Mouse (Mus musculus): Measurements from ENCODE around the gene Proca1. TPM values are rescaled to one million over a fixed set of nuclear protein-coding genes. Genes with fewer than 3 reads are reported as not detected.

Proca1 gene
- 1.3 TPM for polyA plus RNA-seq (2014; fragmentation: Illumina TruSeq; extraction: RNeasy Lipid Tissue Mini Kit (QIAGEN cat#74804); ENCODE audit: low read depth, low replicate concordance)

DNA sequence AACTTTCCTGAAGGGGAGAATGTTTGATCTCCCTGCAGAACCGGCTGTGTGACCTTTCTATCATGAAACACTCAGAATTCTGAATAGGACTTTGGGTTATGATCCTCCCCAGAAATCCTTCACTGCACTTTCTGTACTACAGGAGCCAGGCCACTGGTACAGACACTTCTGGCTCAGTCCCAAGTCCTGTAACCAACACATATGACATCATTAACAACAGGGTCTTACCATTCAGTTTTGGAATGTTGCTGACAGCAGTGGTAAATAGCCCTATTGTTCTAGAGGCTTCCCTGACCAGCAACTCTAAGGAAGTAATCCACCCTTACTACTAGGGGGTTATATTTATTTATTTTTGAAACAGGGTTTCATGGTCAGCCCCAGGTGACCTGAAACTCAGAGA, at the start of gene Proca1:
TSS of gene Proca1 (plus strand) at position 280 of the 400 bp plus-strand sequence.

DNA sequence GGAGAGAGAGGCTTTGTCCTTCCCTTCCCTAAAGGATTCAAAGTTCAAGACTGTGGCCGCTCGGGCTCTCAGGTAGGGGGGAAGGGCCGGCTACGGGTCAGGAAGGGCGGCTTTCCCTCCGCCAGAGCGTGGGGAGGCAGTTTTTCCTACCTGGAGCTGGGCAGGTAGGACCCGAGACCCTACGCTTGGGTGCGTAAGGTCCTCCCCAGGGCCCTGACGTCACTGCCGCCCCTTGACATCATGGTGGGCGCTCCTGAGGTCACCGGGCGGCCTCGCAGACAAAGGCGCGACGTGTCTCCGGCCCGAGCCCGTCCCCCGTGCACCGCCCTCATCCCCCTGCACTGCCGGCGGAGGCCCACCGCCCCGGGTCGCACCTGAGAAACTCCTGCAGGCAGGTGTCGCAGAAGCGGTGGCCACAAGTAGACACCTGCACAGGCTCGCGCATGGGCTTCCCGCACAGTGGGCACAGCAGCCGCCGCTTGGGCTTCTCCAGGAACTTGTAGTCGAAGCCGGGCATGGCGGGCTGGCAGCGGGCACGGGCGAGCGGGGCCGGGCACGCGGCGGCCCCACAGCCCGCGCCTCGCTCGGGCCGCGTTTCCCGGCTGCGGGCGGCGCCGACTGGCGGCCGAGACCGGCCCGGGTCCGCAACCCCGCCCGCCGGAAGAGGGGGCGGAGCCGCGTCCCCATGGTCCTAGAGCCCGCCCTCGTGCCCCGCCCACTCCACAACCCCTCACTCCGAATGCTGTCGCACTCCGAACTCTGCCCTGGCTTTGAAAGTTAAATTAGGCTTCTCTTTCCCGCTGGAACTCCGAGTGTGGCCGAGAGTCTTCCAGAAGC, 28.1 kb upstream of the Proca1 start, which contains the start of gene Traf4:
TSS of gene Traf4 (minus strand) at position 666 of the 837 bp plus-strand sequence.

DNA sequence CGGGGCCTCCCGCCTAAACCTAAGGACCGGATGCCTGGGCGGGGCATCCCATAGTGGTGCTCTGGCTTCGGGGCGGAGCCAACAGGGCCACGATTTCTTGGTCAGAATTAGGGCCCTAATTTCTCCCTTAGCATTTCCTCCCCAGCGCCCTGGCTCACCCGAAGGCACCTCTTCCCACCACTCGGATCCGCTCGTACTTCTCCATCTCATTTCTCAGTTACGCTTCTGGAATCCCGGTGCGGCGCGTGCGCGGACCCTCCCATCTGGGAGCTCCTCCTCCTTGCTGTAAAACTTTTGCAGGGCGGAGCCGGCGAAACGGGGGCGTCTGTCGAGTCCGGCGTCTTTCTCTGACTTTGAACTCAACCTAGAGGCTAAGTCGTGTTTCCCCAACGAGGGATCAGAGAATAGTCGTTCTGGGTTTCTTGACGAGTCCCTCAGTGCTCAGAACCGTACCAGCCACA, 16.8 kb upstream of the Proca1 start, which contains the start of the genes Nek8 and Tlcd1:
TSS of gene Nek8 (minus strand) at position 274 of the 461 bp plus-strand sequence.
TSS of gene Tlcd1 (plus strand) at position 310 of the 461 bp plus-strand sequence.

DNA sequence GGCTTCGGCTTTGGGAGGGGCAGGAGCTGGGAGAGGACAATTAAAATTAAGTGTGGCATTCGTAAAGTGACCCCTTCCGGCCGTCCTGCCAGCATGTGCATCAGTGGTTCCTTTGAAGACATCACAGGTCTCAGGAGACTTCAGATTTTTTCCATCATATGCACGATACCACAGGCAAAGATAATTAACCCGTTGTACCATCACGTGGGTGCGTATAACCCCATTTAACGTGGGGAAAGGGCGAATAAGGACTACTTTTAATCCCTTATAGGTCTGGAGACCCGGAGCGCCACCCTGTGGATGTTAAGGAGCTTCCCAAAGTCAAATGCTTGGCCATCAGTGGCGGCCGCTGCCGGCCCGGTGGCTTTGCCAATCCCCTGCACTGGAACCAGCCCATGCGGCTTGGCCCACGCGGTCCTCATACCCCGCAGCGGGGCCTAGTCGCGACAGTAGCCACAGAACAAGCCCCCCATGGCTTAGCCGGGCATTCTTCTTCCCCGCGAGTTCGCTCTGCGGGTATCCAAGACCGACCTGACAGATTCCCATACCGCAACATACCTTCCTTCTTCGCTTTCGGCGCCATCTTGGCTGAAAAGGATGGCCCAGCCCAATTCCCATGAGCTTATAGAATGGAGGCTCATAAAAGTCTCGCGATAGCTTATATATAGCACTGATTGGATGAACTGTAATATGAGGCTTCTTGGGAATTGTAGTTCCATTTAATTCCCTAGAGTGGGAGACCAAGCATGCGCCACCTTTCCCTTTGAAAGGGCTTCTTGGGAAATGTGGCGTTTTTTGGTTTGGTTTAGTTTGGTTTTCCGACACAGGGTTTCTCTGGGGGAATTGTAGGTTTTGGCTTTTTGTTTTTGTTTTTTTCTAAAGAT, 10.0 kb upstream of the Proca1 start, which contains the start of gene Rpl23a:
TSS of gene Rpl23a (minus strand) at position 624 of the 884 bp plus-strand sequence.

DNA sequence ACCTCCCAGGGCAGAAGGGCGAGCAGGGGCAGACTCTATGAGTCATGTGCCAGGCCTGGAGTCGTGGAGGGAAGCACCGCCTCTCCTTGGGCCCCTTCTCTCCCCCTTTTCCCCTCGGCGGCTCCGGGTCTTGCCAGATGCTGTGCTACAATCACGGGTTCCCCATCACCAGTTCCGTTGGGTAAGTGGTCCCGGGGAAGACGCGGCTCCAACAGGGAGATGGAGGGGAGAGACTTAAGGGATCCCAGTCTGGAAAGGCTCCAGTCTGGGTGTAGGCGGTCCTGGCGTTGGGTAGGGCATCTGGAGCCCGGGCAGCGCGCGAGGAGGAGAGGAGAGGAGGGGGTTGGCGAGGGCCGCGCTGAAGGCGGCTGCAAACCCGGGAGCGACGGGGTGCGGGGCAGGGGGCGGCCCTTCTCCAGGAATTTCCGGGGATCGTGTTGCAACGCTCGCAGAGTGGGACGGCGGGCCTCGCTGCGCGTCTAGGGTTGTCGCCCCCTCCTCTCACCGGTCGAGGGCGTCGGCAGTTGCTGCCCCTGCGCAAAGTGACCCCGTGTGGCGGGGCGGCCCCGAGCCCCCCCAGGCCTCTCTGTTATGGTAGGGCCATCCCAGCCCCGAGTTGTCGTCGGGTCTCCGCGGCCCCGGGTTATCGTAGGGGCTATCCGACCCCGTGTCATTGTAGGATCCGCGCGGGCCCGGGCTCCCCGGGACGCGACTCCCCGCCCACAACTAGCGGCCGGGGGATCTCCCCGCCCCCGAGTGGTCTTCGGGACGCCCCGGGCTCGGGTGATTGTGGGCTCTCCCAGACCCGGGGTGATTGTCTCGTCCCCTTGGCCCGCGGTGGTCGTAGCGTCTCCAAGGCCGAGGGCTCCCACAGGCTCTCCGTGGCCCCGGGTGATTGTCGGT, 4.6 kb upstream of the Proca1 start, which contains the start of gene Rab34:
TSS of gene Rab34 (plus strand) at position 100 of the 903 bp plus-strand sequence.

DNA sequence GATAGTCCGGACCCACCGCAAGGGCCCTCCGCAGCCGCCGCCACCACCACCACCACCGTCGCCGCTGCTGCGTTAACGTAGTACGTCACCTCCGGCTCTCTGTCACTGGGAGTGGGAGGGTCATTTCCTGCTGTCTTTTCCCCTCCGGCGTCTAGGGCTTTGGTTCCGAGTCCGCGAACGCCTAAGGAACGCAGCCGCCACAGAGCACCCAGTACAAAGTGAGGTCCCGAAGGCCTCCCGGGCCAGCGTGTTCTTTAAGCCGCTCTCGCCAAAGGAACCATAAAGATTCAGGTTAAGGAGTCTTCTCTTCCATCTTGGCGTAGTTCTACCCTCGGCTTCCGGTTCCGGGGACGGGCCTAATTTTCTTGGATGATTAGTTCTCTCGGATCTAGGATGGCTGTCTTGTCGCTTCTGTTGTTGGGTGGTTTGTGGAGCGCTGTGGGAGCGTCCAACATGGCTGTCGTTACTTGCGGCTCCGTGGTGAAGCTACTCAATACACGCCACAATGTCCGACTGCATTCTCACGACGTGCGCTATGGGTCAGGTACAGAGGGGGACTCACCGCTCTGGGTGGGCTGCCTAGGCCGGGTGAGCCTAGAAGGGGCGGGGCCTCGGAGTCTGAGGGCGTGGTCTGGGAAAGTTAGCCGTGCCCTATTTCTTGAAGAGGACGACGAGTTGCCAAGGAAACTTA, 52.6 kb downstream of the Proca1 start, which contains the start of the genes Sdf2 and Supt6:
TSS of gene Sdf2 (plus strand) at position 120 of the 691 bp plus-strand sequence.
TSS of gene Supt6 (minus strand) at position 361 of the 691 bp plus-strand sequence.

Other genes starting within 250 kb of the Proca1 start
- 7.1 TPM for gene Phf12, start 210.6 kb upstream of the Proca1 start, polyA plus RNA-seq (2014; fragmentation: Illumina TruSeq; extraction: RNeasy Lipid Tissue Mini Kit (QIAGEN cat#74804); ENCODE audit: low read depth, low replicate concordance)
- 3.3 TPM for gene Dhrs13, start 161.1 kb upstream of the Proca1 start, polyA plus RNA-seq (2014; fragmentation: Illumina TruSeq; extraction: RNeasy Lipid Tissue Mini Kit (QIAGEN cat#74804); ENCODE audit: low read depth, low replicate concordance)
- 8.4 TPM for gene Flot2, start 155.5 kb upstream of the Proca1 start, polyA plus RNA-seq (2014; fragmentation: Illumina TruSeq; extraction: RNeasy Lipid Tissue Mini Kit (QIAGEN cat#74804); ENCODE audit: low read depth, low replicate concordance)
- 5.7 TPM for gene Eral1, start 113.0 kb upstream of the Proca1 start, polyA plus RNA-seq (2014; fragmentation: Illumina TruSeq; extraction: RNeasy Lipid Tissue Mini Kit (QIAGEN cat#74804); ENCODE audit: low read depth, low replicate concordance)
- 6.3 TPM for gene Fam222b, start 98.7 kb upstream of the Proca1 start, polyA plus RNA-seq (2014; fragmentation: Illumina TruSeq; extraction: RNeasy Lipid Tissue Mini Kit (QIAGEN cat#74804); ENCODE audit: low read depth, low replicate concordance)
- gene Traf4, start 27.8 kb upstream of the Proca1 start, polyA plus RNA-seq (2014; fragmentation: Illumina TruSeq; extraction: RNeasy Lipid Tissue Mini Kit (QIAGEN cat#74804); ENCODE audit: low read depth, low replicate concordance): 1.1 TPM
- 1.6 TPM for gene Nek8, start 16.7 kb upstream of the Proca1 start, polyA plus RNA-seq (2014; fragmentation: Illumina TruSeq; extraction: RNeasy Lipid Tissue Mini Kit (QIAGEN cat#74804); ENCODE audit: low read depth, low replicate concordance)
- gene Tlcd1, start 16.7 kb upstream of the Proca1 start, polyA plus RNA-seq (2014; fragmentation: Illumina TruSeq; extraction: RNeasy Lipid Tissue Mini Kit (QIAGEN cat#74804); ENCODE audit: low read depth, low replicate concordance): 33.9 TPM
- 310 TPM for gene Rpl23a, start 9.8 kb upstream of the Proca1 start, polyA plus RNA-seq (2014; fragmentation: Illumina TruSeq; extraction: RNeasy Lipid Tissue Mini Kit (QIAGEN cat#74804); ENCODE audit: low read depth, low replicate concordance)
- gene Rab34, start 5.0 kb upstream of the Proca1 start, polyA plus RNA-seq (2014; fragmentation: Illumina TruSeq; extraction: RNeasy Lipid Tissue Mini Kit (QIAGEN cat#74804); ENCODE audit: low read depth, low replicate concordance): 1.7 TPM
- 21.3 TPM for gene Sdf2, start 52.4 kb downstream of the Proca1 start, polyA plus RNA-seq (2014; fragmentation: Illumina TruSeq; extraction: RNeasy Lipid Tissue Mini Kit (QIAGEN cat#74804); ENCODE audit: low read depth, low replicate concordance)
- 5.8 TPM for gene Supt6, start 52.6 kb downstream of the Proca1 start, polyA plus RNA-seq (2014; fragmentation: Illumina TruSeq; extraction: RNeasy Lipid Tissue Mini Kit (QIAGEN cat#74804); ENCODE audit: low read depth, low replicate concordance)
- gene 2610507B11Rik, start 68.4 kb downstream of the Proca1 start, polyA plus RNA-seq (2014; fragmentation: Illumina TruSeq; extraction: RNeasy Lipid Tissue Mini Kit (QIAGEN cat#74804); ENCODE audit: low read depth, low replicate concordance): 48.4 TPM
- 0.24 TPM for gene BC030499, start 97.4 kb downstream of the Proca1 start, polyA plus RNA-seq (2014; fragmentation: Illumina TruSeq; extraction: RNeasy Lipid Tissue Mini Kit (QIAGEN cat#74804); ENCODE audit: low read depth, low replicate concordance)
- gene Spag5, start 108.1 kb downstream of the Proca1 start, polyA plus RNA-seq (2014; fragmentation: Illumina TruSeq; extraction: RNeasy Lipid Tissue Mini Kit (QIAGEN cat#74804); ENCODE audit: low read depth, low replicate concordance): 0.32 TPM
- 10.4 TPM for gene Aldoc, start 129.6 kb downstream of the Proca1 start, polyA plus RNA-seq (2014; fragmentation: Illumina TruSeq; extraction: RNeasy Lipid Tissue Mini Kit (QIAGEN cat#74804); ENCODE audit: low read depth, low replicate concordance)
- 1.4 TPM for gene Pigs, start 135.0 kb downstream of the Proca1 start, polyA plus RNA-seq (2014; fragmentation: Illumina TruSeq; extraction: RNeasy Lipid Tissue Mini Kit (QIAGEN cat#74804); ENCODE audit: low read depth, low replicate concordance)
- gene Unc119, start 150.1 kb downstream of the Proca1 start, polyA plus RNA-seq (2014; fragmentation: Illumina TruSeq; extraction: RNeasy Lipid Tissue Mini Kit (QIAGEN cat#74804); ENCODE audit: low read depth, low replicate concordance): 0.58 TPM
- not detected for gene Foxn1, start 193.2 kb downstream of the Proca1 start, polyA plus RNA-seq (2014; fragmentation: Illumina TruSeq; extraction: RNeasy Lipid Tissue Mini Kit (QIAGEN cat#74804); ENCODE audit: low read depth, low replicate concordance)
- 0.45 TPM for gene Slc13a2, start 228.8 kb downstream of the Proca1 start, polyA plus RNA-seq (2014; fragmentation: Illumina TruSeq; extraction: RNeasy Lipid Tissue Mini Kit (QIAGEN cat#74804); ENCODE audit: low read depth, low replicate concordance)